8 mouse cellular contexts compared by ENCODE assay signal in genomic region chr19:24134144-24134911, GRCm38 (mm10).
DNase-seq lines count a peak whose midpoint lies in the region; ATAC-seq and TF ChIP-seq lines count a peak whose summit lies in the region.

No protein-coding gene starts in this region.

- ATAC-seq in frontal cortex, adult (ENCODE audit: low TSS enrichment): peak; percentile 79

- no peak for TF ChIP-seq CTCF in brain, embryonic 14.5 days (IDR thresholded peaks at IDR 0.05; ENCODE audit: borderline replicate concordance, extremely low read depth, insufficient read depth, insufficient read length)

- no peak for TF ChIP-seq POLR2A in brain, embryonic 14.5 days (IDR thresholded peaks at IDR 0.05; ENCODE audit: borderline replicate concordance, extremely low read depth, insufficient read depth, insufficient read length, poor library complexity, severe bottlenecking)

- no peak for DNase-seq in frontal cortex, adult 2 months (ENCODE audit: extremely low spot score in 1 of 2, low spot score in 1 of 2)
- DNase-seq in brain, embryonic 14.5 days (ENCODE audit: low read depth): peak; percentile 8
- DNase-seq in gastrocnemius, postnatal 25 days: peak; percentile 39
- DNase-seq in mesoderm, embryonic 11.5 days (ENCODE audit: low read depth, low spot score): peak; percentile 71
- DNase-seq in ovary, postnatal 10 days (ENCODE audit: low spot score): no peak
- no peak for DNase-seq in testis, postnatal 10 days (ENCODE audit: low spot score)
- DNase-seq in layer of hippocampus, adult 18-20 months (ENCODE audit: low spot score in 2 of 2): no peak

Comparison
In these comparisons a context has a peak if more than half of its experiments do, and no peak if none do; other contexts are left out.
1. DNase-seq: peak in brain, embryonic 14.5 days (single experiment), gastrocnemius, postnatal 25 days (single experiment) and mesoderm, embryonic 11.5 days (single experiment); none in frontal cortex, adult 2 months (0 of 2), ovary, postnatal 10 days (single experiment), testis, postnatal 10 days (single experiment) and layer of hippocampus, adult 18-20 months (0 of 2).